Mouse (Mus musculus) CH12.LX (cell line): ENCODE measurements around the gene Bcl2l11. TPM values are rescaled to one million over a fixed set of nuclear protein-coding genes. Genes with fewer than 3 reads are reported as not detected.

ENCODE experiments used
- DNase-seq: peaks from one replicate; pipeline ENCODE4 v3.0.0-alpha.2; 2013; ENCODE audit errors: extremely low read depth
- H3K27ac ChIP-seq: 2 replicates; pipeline ENCODE4 v1.5.1; 2012; ENCODE audit warnings: low read depth, mild to moderate bottlenecking, control low read depth, moderate library complexity; ENCODE audit not compliant: insufficient read depth
- H3K27me3 ChIP-seq: replicated peaks from 2 replicates; pipeline ENCODE3; 2012; ENCODE audit warnings: inconsistent platforms
- H3K36me3 ChIP-seq, 2 experiments: replicated peaks in 1 of 2; 2 replicates each; pipeline versions ENCODE3 to v1.6.1; 2012; ENCODE audit warnings: inconsistent platforms in 1 of 2, low read length in 1 of 2, mild to moderate bottlenecking in 1 of 2, mixed read lengths in 1 of 2, moderate library complexity in 1 of 2; ENCODE audit not compliant: control insufficient read depth in 1 of 2, insufficient read depth in 1 of 2
- H3K4me1 ChIP-seq, 2 experiments: 2 replicates each; pipeline ENCODE4 v1.6.1; 2012; ENCODE audit warnings: inconsistent platforms in 1 of 2, moderate library complexity in 1 of 2; ENCODE audit not compliant: insufficient read depth in 2 of 2, control insufficient read depth in 1 of 2
- H3K4me2 ChIP-seq: 2 replicates; pipeline ENCODE4 v1.6.1; 2012; ENCODE audit warnings: low read depth, mild to moderate bottlenecking, control low read depth; ENCODE audit not compliant: poor library complexity, insufficient read depth, severe bottlenecking
- H3K4me3 ChIP-seq, 3 experiments: fragments of 150-350 bp in 1 of 3; sonication (generic) in 1 of 3; replicated peaks in 1 of 3; 2 replicates each; pipeline versions ENCODE3 to v1.5.1; 2011 to 2012; ENCODE audit warnings: low read depth in 2 of 3, low read length in 2 of 3, mild to moderate bottlenecking in 2 of 3, moderate library complexity in 2 of 3, control low read depth in 1 of 3, improper control_type of control experiment in 1 of 3, inconsistent platforms in 1 of 3, mixed read lengths in 1 of 3; ENCODE audit not compliant: poor library complexity in 1 of 3
- H3K79me2 ChIP-seq: replicated peaks from 2 replicates; pipeline ENCODE4 v1.6.1; 2012; ENCODE audit warnings: mild to moderate bottlenecking, moderate library complexity; ENCODE audit not compliant: control insufficient read depth, poor library complexity, insufficient read depth, severe bottlenecking; ENCODE audit errors: extremely low read depth
- H3K9ac ChIP-seq: 2 replicates; pipeline ENCODE4 v1.6.1; 2012; ENCODE audit warnings: low read depth, mild to moderate bottlenecking, control low read depth, moderate library complexity; ENCODE audit not compliant: insufficient read depth
- H3K9me3 ChIP-seq: replicated peaks from 2 replicates; pipeline ENCODE3; 2012; ENCODE audit warnings: low read length, inconsistent platforms, mixed read lengths
- BHLHE40 ChIP-seq: IDR thresholded peaks from 2 replicates; pipeline ENCODE4 v1.6.1; 2011; ENCODE audit warnings: mild to moderate bottlenecking, low read depth, low read length, improper control_type of control experiment
- CHD2 ChIP-seq: IDR thresholded peaks from 2 replicates; pipeline ENCODE4 v1.6.1; 2011; ENCODE audit warnings: low read length, improper control_type of control experiment
- EP300 ChIP-seq: IDR thresholded peaks from 2 replicates; pipeline ENCODE4 v1.6.1; 2011; ENCODE audit warnings: low read length, improper control_type of control experiment
- ETS1 ChIP-seq: conservative IDR thresholded peaks from 2 replicates; pipeline ENCODE4 v1.6.1; 2012; ENCODE audit warnings: low read depth, mild to moderate bottlenecking, inconsistent platforms, low read length, improper control_type of control experiment, moderate library complexity
- JUND ChIP-seq: conservative IDR thresholded peaks from 2 replicates; pipeline ENCODE4 v1.6.1; 2011; ENCODE audit warnings: low read depth, low read length, improper control_type of control experiment
- MAFK ChIP-seq: IDR thresholded peaks from 2 replicates; pipeline ENCODE4 v1.6.1; 2011; ENCODE audit warnings: low read length, improper control_type of control experiment; ENCODE audit not compliant: insufficient replicate concordance
- MAX ChIP-seq: IDR thresholded peaks from 2 replicates; pipeline ENCODE4 v1.6.1; 2011; ENCODE audit warnings: low read length, improper control_type of control experiment
- MXI1 ChIP-seq: IDR thresholded peaks from 2 replicates; pipeline ENCODE4 v1.6.1; 2011; ENCODE audit warnings: mild to moderate bottlenecking, low read depth, low read length, improper control_type of control experiment
- NELFE ChIP-seq: IDR thresholded peaks from 2 replicates; pipeline ENCODE4 v1.6.1; 2011; ENCODE audit warnings: low read depth, low read length, improper control_type of control experiment
- NRF1 ChIP-seq: IDR thresholded peaks from 2 replicates; pipeline ENCODE4 v1.6.1; 2014; ENCODE audit warnings: low read depth, mild to moderate bottlenecking, inconsistent platforms, low read length, improper control_type of control experiment, moderate library complexity
- PAX5 ChIP-seq: IDR thresholded peaks from 2 replicates; pipeline ENCODE4 v1.6.1; 2012; ENCODE audit warnings: low read length, inconsistent platforms, mixed read lengths
- POLR2AphosphoS2 ChIP-seq: IDR thresholded peaks from 2 replicates; pipeline ENCODE4 v1.6.1; 2011; ENCODE audit warnings: low read depth, low read length, improper control_type of control experiment
- TCF12 ChIP-seq: IDR thresholded peaks from 2 replicates; pipeline ENCODE4 v1.6.1; 2014; ENCODE audit warnings: low read depth, mild to moderate bottlenecking, inconsistent platforms, low read length, improper control_type of control experiment
- UBTF ChIP-seq: IDR thresholded peaks from 2 replicates; pipeline ENCODE4 v1.6.1; 2012; ENCODE audit warnings: low read depth, mild to moderate bottlenecking, inconsistent platforms, low read length, improper control_type of control experiment, moderate library complexity
- ZC3H11A ChIP-seq: IDR thresholded peaks from 2 replicates; pipeline ENCODE4 v1.6.1; 2012; ENCODE audit warnings: low read depth, mild to moderate bottlenecking, inconsistent platforms, low read length, improper control_type of control experiment
- dilution Hi-C: fragments of 300-500 bp; cut with MboI; formaldehyde crosslinking; loops from 2 replicates; pipeline ENCODE4 v1.14.3; 2020; ENCODE audit warnings: low sequenced_read_pairs; ENCODE audit not compliant: extremely low pct_unique_long_range_greater_than_20kb, extremely low pct_ligation_motif_present
- in situ Hi-C: fragments of 300-500 bp; cut with MboI; formaldehyde crosslinking; loops from 3 replicates; pipeline ENCODE4 v1.14.3; 2019; ENCODE audit warnings: low sequenced_read_pairs, low pct_ligation_motif_present, low pct_unique_long_range_greater_than_20kb, mixed read lengths
- polyA plus RNA-seq: library from polyadenylated mRNA; unstranded; fragments of >175 nt; gene quantifications from 2 replicates; pipeline ENCODE4 v1.2.1, GENCODE M21; 2012; ENCODE audit warnings: low read depth; ENCODE audit not compliant: insufficient read length
- total RNA-seq, 2 experiments: library from RNA; depleted of rRNA; stranded (reverse); fragments of 300-350 nt in 1 of 2; fragments of >200 nt in 1 of 2; gene quantifications; 2 replicates each; pipeline ENCODE4 v1.2.3; 2012 to 2014

The Bcl2l11 gene
- total and polyA plus RNA-seq, 3 experiments, result 7.8 to 24.6 (median 11.6) TPM

GRCm38 (mm10) chr2:128209841-128210329 is 84.0 kb downstream of the Bcl2l11 start:
- no peaks in the 10 kb centered on the region for H3K9me3 ChIP-seq
- no peak overlapping the region for H3K27ac ChIP-seq
- no peak overlapping the region for H3K4me3 ChIP-seq
- in situ Hi-C loops (no loop called here), dilution Hi-C loops (no loop called here)
- H3K36me3 ChIP-seq, result no peaks in the 10 kb centered on the region
- H3K4me2 ChIP-seq, result no peak overlapping the region
- no peak for TF ChIP-seq CHD2
- TF ChIP-seq MXI1, result no peak
- TF ChIP-seq ETS1, result peak; percentile 20; the same call in 1 of the 2 replicates
- peaks cover 7% of the 10 kb centered on the region for H3K27me3 ChIP-seq
- no peaks in the 10 kb centered on the region for H3K79me2 ChIP-seq
- H3K9ac ChIP-seq, result no peak overlapping the region
- DNase-seq, result no peak
- H3K4me1 ChIP-seq, result peaks cover 13 to 64% of the 10 kb centered on the region in 2 experiments

GRCm38 (mm10) chr2:128210376-128210775 is 84.5 kb downstream of the Bcl2l11 start:
- dilution Hi-C loops (no loop called here), in situ Hi-C loops (no loop called here)
- Histone ChIP-seq H3K9me3 (no peaks in the 10 kb centered on the region), H3K36me3 (no peaks in the 10 kb centered on the region), H3K9ac (no peak overlapping the region), H3K27me3 (peaks cover 7% of the 10 kb centered on the region), H3K27ac (no peak overlapping the region), H3K4me2 (no peak overlapping the region), H3K4me1 (peaks cover 13 to 59% of the 10 kb centered on the region in 2 experiments), H3K79me2 (no peaks in the 10 kb centered on the region), H3K4me3 (no peak overlapping the region)
- no peak for DNase-seq
- TF ChIP-seq BHLHE40 (peak; percentile 57), TCF12 (no peak), MXI1 (no peak), MAX (no peak), CHD2 (no peak)

- peaks cover 7% of the 10 kb centered on the region for H3K27me3 ChIP-seq
- no peaks in the 10 kb centered on the region for H3K9me3 ChIP-seq
- no peaks in the 10 kb centered on the region for H3K36me3 ChIP-seq
- H3K9ac ChIP-seq, result no peak overlapping the region
- TF ChIP-seq JUND (no peak), UBTF (no peak), EP300 (no peak), NELFE (no peak), TCF12 (no peak), MXI1 (no peak), MAFK (no peak), POLR2AphosphoS2 (no peak), NRF1 (no peak), ZC3H11A (no peak), PAX5 (no peak), CHD2 (no peak)
- TF ChIP-seq, all 38 proteins: peak for 0
- no peak overlapping the region for H3K4me3 ChIP-seq
- dilution Hi-C loops (no loop called here), in situ Hi-C loops (no loop called here)
- H3K79me2 ChIP-seq, result no peaks in the 10 kb centered on the region
- no peak for DNase-seq
- no peak overlapping the region for H3K27ac ChIP-seq
- H3K4me1 ChIP-seq, result peaks cover 13 to 56% of the 10 kb centered on the region in 2 experiments
- H3K4me2 ChIP-seq, result no peak overlapping the region
These were observed 85.4 kb downstream of the Bcl2l11 start for GRCm38 (mm10) chr2:128211022-128211880.
